Mouse (Mus musculus) ES-E14 (cell line): ENCODE results near the gene Asic4. TPM values are rescaled to one million over a fixed set of nuclear protein-coding genes. Genes with fewer than 3 reads are reported as not detected.

ENCODE experiments used
- DNase-seq: peaks from one replicate; pipeline ENCODE4 v3.0.0-alpha.2; 2013; ENCODE audit warnings: low read depth, low spot score
- H3K27ac ChIP-seq: 2 replicates; pipeline ENCODE4 v1.5.1; 2012; ENCODE audit warnings: low read depth, mild to moderate bottlenecking, low read length, moderate library complexity, mixed read lengths; ENCODE audit not compliant: poor library complexity, insufficient read depth, severe bottlenecking
- H3K36me3 ChIP-seq: 2 replicates; pipeline ENCODE4 v1.6.1; 2012; ENCODE audit warnings: mild to moderate bottlenecking, low read length, moderate library complexity, mixed read lengths; ENCODE audit not compliant: control insufficient read depth, poor library complexity, insufficient read depth, severe bottlenecking
- H3K4me1 ChIP-seq, 2 experiments: fragments of 150-350 bp in 1 of 2; sonication (generic) in 1 of 2; 2 replicates each; pipeline ENCODE4 v1.6.1; 2012; ENCODE audit warnings: low read length in 2 of 2, mild to moderate bottlenecking in 1 of 2, mixed read lengths in 1 of 2; ENCODE audit not compliant: control insufficient read depth in 2 of 2, insufficient read depth in 2 of 2, poor library complexity in 1 of 2
- H3K4me3 ChIP-seq, 2 experiments: fragments of 150-350 bp in 1 of 2; sonication (generic) in 1 of 2; 2 replicates each; pipeline ENCODE4 v1.5.1; 2012; ENCODE audit warnings: low read length in 2 of 2, low read depth in 1 of 2, mild to moderate bottlenecking in 1 of 2, mixed read lengths in 1 of 2; ENCODE audit not compliant: insufficient read depth in 1 of 2, poor library complexity in 1 of 2, severe bottlenecking in 1 of 2
- H3K9ac ChIP-seq: 2 replicates; pipeline ENCODE4 v1.6.1; 2012; ENCODE audit warnings: low read depth, mild to moderate bottlenecking, low read length, mixed read lengths; ENCODE audit not compliant: poor library complexity, insufficient read depth, severe bottlenecking
- H3K9me3 ChIP-seq: fragments of 150-350 bp; sonication (generic); 2 replicates; pipeline ENCODE4 v1.6.1; 2012; ENCODE audit warnings: low read depth, mild to moderate bottlenecking, low read length; ENCODE audit not compliant: control insufficient read depth, insufficient read depth
- CHD2 ChIP-seq: IDR thresholded peaks from 2 replicates; pipeline ENCODE4 v1.6.1; 2014; ENCODE audit warnings: mild to moderate bottlenecking, low read depth, low read length, inconsistent platforms
- HCFC1 ChIP-seq: IDR thresholded peaks from 2 replicates; pipeline ENCODE4 v1.6.1; 2012; ENCODE audit warnings: low read length, inconsistent platforms, borderline replicate concordance; ENCODE audit not compliant: insufficient read depth
- MAFK ChIP-seq: IDR thresholded peaks from 2 replicates; pipeline ENCODE4 v1.6.1; 2014; ENCODE audit warnings: mild to moderate bottlenecking, low read depth, low read length, inconsistent platforms; ENCODE audit not compliant: insufficient read depth
- ZC3H11A ChIP-seq: IDR thresholded peaks from 2 replicates; pipeline ENCODE4 v1.6.1; 2012; ENCODE audit warnings: low read depth, mild to moderate bottlenecking, inconsistent platforms, low read length, borderline replicate concordance
- ZNF384 ChIP-seq: IDR thresholded peaks from 2 replicates; pipeline ENCODE4 v1.6.1; 2012; ENCODE audit warnings: low read depth, low read length, inconsistent platforms
- in situ Hi-C, 2 experiments: fragments of 600-800 bp; cut with MboI; formaldehyde crosslinking; loops; one replicate each; pipeline ENCODE4 v1.15.1; 2025; ENCODE audit warnings: low sequenced_read_pairs in 2 of 2, inconsistent platforms in 1 of 2; ENCODE audit not compliant: unreplicated experiment in 2 of 2
- total RNA-seq: library from RNA; depleted of rRNA; stranded (reverse); fragments of 300-350 nt; gene quantifications from 2 replicates; pipeline ENCODE4 v1.2.3, GENCODE M21; 2012

Gene Asic4
- total RNA-seq, 1 experiment: not detected

GRCm38 (mm10) chr1:75494878-75495548 is 44.8 kb downstream of the Asic4 start:
- H3K9me3 ChIP-seq: no peaks in the 10 kb centered on the region
- TF ChIP-seq MAFK: no peak
- 0 out of 4 replicates have a peak overlapping the region, but pooled peaks of 1 of the 2 experiments have one; percentile 16 for H3K4me3 ChIP-seq
- H3K4me1 ChIP-seq: peaks cover 3 to 21% of the 10 kb centered on the region in 2 experiments; a peak in 1 of 4 replicates
- peak overlapping the region; percentile 45; the same call in 1 of the 2 replicates for H3K9ac ChIP-seq
- in situ Hi-C loops: no loop called here
- peaks cover 7% of the 10 kb centered on the region; the same call in 1 of the 2 replicates for H3K36me3 ChIP-seq
- no peak for DNase-seq
- H3K27ac ChIP-seq: peak overlapping the region; percentile 41; the same call in 1 of the 2 replicates

- Histone ChIP-seq H3K36me3 (peaks cover 11% of the 10 kb centered on the region; the same call in 1 of the 2 replicates), H3K4me1 (peaks cover 0 to 12% of the 10 kb centered on the region in 2 experiments; a peak in 1 of 4 replicates), H3K27ac (no peak overlapping the region), H3K4me3 (no peak overlapping the region), H3K9ac (no peak overlapping the region), H3K9me3 (no peaks in the 10 kb centered on the region)
- no peak for DNase-seq
- TF ChIP-seq ZC3H11A (no peak), HCFC1 (no peak), CHD2 (no peak), MAFK (no peak), ZNF384 (no peak)
- in situ Hi-C loops: no loop called here
Observed at GRCm38 (mm10) chr1:75498897-75499296, 48.7 kb downstream of the Asic4 start.

GRCm38 (mm10) chr1:75499441-75499840 is 49.2 kb downstream of the Asic4 start:
- no peak for TF ChIP-seq CHD2
- TF ChIP-seq MAFK: no peak
- no peak for TF ChIP-seq ZNF384
- TF ChIP-seq HCFC1: no peak
- no peak for TF ChIP-seq ZC3H11A
- Histone ChIP-seq H3K9ac (no peak overlapping the region), H3K27ac (no peak overlapping the region), H3K36me3 (peaks cover 11% of the 10 kb centered on the region; the same call in 1 of the 2 replicates), H3K4me1 (peaks cover 0 to 15% of the 10 kb centered on the region in 2 experiments; a peak in 2 of 4 replicates), H3K9me3 (no peaks in the 10 kb centered on the region), H3K4me3 (no peak overlapping the region)
- DNase-seq: no peak
- in situ Hi-C loops: no loop called here

- TF ChIP-seq MAFK (no peak), CHD2 (no peak), HCFC1 (no peak), ZC3H11A (no peak), ZNF384 (no peak)
- Histone ChIP-seq H3K4me3 (no peak overlapping the region), H3K36me3 (peaks cover 7% of the 10 kb centered on the region; the same call in 1 of the 2 replicates), H3K9ac (no peak overlapping the region), H3K9me3 (no peaks in the 10 kb centered on the region), H3K4me1 (peaks cover 5 to 14% of the 10 kb centered on the region in 2 experiments; a peak in 3 of 4 replicates), H3K27ac (no peak overlapping the region)
- DNase-seq: no peak
- in situ Hi-C loops: no loop called here
Observed at GRCm38 (mm10) chr1:75501905-75502304, 51.7 kb downstream of the Asic4 start.
